Mouse (Mus musculus): Measurements from ENCODE around the gene Uqcc2.

GRCm38 (mm10) chr17:27126974-27127373 is 6.7 kb downstream of the Uqcc2 start:
- TF ChIP-seq POLR2A (IDR thresholded peaks at IDR 0.05; ENCODE audit: borderline replicate concordance, extremely low read depth, insufficient read depth, insufficient read length, poor library complexity, severe bottlenecking) (no peak), CTCF (IDR thresholded peaks at IDR 0.05; ENCODE audit: borderline replicate concordance, extremely low read depth, insufficient read depth, insufficient read length) (no peak)
